Mouse (Mus musculus): Measurements from ENCODE around the gene Disp2. TPM values are rescaled to one million over a fixed set of nuclear protein-coding genes. Genes with fewer than 3 reads are reported as not detected.

Disp2 gene
- polyA plus RNA-seq, 2 experiments: 0.21 to 0.27 TPM

DNA sequence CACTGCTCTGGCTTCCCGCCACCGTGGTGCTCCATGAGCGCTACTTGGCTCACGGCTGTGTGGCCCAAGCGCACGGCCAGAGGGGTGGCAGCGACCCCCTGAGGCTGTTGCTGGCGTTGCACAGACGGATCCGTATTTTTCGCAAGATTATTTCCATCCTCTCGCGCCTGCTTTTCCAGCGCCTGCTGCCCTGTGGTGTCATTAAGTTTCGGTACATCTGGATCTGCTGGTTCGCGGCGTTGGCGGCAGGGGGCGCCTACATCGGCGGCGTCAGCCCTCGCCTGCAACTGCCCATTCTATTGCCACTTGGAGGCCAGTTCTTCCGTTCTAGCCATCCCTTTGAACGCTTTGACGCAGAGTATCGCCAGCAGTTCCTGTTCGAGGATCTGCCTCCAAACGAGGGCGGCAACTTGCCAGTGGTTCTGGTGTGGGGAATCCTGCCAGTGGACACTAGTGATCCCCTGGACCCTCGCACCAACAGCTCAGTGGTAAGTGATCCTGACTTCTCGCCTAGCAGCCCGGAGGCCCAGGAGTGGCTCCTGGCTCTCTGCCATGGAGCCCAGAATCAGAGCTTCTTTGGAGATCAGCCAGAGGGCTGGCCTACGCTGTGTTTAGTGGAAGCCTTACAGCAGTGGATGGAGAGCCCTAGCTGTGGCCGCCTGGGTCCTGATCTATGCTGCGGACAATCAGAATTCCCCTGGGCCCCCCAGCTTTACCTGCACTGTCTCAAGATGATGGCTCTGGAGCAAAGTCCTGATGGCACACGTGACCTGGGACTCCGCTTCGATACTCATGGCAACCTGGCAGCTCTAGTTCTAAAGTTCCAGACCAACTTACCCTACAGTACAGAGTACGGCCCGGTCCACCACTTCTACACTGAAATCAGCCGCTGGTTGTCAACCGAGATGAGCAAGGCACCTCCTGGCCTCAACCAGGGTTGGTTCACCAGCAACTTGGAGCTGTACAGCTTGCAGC, 11.3 kb downstream of the Disp2 start:
- ATAC-seq (ENCODE audit: insufficient read depth) (peak; percentile 42; the same call in 1 of the 2 replicates), DNase-seq (ENCODE audit: low read depth in 3 of 3, low spot score in 3 of 3) (no peak)
- Histone ChIP-seq H3K4me2 (ENCODE audit: low read depth) (peak overlapping the region; percentile 47), H3K27me3 (ENCODE audit: control insufficient read depth, insufficient read depth, low read length) (no peaks in the 10 kb centered on the region), H3K9me3 (ENCODE audit: control insufficient read depth, low read length) (no peaks in the 10 kb centered on the region), H3K4me1 (replicated peaks; ENCODE audit: control insufficient read depth in 2 of 2, insufficient read depth in 2 of 2, low read length in 1 of 2) (peaks cover 10 to 24% of the 10 kb centered on the region in 2 experiments), H3K27ac (no peak overlapping the region; the same call in 1 of the 2 replicates), H3K36me3 (replicated peaks; ENCODE audit: control insufficient read depth, insufficient read depth, low read depth) (no peaks in the 10 kb centered on the region), H3K4me3 (ENCODE audit: insufficient read depth in 1 of 2, low read depth in 2 of 2, low read length in 2 of 2) (peak overlapping the region; percentile 4 to 23; a peak in 2 of 4 replicates), H3K9ac (replicated peaks) (0 out of 2 replicates have a peak overlapping the region, but pooled peaks have one; percentile 1)
- peak; percentile 92 for TF ChIP-seq CTCF (IDR thresholded peaks at IDR 0.05; ENCODE audit: low read depth)
- no peak for TF ChIP-seq EP300 (IDR thresholded peaks at IDR 0.05; ENCODE audit: low read depth)
- WGBS (ENCODE audit: insufficient replicate concordance): 33% methylated on average over 44 of the region's 44 CpGs

DNA sequence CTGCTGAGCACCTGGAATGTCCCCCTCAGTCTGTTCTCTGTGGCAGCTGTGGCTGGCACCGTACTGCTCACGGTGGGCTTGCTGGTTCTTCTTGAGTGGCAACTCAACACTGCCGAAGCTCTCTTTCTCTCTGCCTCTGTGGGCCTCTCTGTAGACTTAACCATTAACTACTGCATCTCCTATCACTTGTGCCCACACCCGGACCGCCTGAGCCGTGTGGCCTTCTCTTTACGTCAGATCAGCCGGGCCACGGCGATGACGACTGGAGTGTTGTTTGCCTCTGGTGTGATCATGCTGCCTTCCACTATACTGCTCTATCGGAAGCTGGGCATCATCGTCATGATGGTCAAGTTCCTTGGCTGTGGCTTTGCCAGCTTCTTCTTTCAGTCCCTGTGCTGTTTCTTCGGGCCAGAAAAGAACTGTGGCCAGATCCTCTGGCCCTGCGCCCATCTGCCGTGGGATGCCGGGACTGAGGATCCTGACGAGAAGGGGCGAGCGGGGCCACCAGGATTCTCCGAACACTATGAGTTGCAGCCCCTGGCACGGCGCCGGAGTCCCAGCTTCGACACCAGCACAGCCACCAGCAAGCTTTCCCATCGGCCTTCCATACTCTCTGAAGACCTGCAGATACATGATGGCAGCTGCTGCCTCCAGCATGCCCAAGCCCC, 12.2 kb downstream of the Disp2 start:
- ATAC-seq (ENCODE audit: insufficient read depth): peak; percentile 75
- WGBS (ENCODE audit: insufficient replicate concordance): 67% methylated on average over 26 of the region's 26 CpGs

DNA sequence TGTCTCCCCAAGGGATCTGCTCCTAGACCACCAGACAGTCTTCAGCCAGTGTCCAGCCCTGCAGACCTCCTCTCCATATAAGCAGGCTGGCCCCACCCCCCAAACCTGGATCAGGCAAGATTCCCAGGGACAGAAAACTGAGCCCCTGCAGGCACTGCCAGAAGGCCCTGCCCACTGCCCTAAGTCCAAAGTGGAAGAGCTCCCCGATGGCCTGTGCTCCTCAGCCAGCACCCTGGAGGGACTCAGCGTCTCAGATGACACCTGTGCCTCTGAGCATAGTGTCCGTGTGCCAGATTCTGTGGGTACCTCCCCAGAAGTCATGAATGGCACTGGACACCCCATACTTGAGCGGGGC, 12.7 kb downstream of the Disp2 start:
- no peak for TF ChIP-seq CTCF (IDR thresholded peaks at IDR 0.05; ENCODE audit: low read depth)
- TF ChIP-seq EP300 (IDR thresholded peaks at IDR 0.05; ENCODE audit: low read depth): no peak
- DNase-seq (ENCODE audit: low read depth in 3 of 3, low spot score in 3 of 3) (no peak), ATAC-seq (ENCODE audit: insufficient read depth) (no peak)
- 76% methylated on average over 4 of the region's 4 CpGs for WGBS (ENCODE audit: insufficient replicate concordance)
- Histone ChIP-seq H3K27me3 (ENCODE audit: control insufficient read depth, insufficient read depth, low read length) (no peaks in the 10 kb centered on the region), H3K9ac (replicated peaks) (no peak overlapping the region), H3K4me1 (replicated peaks; ENCODE audit: control insufficient read depth in 2 of 2, insufficient read depth in 2 of 2, low read length in 1 of 2) (peaks cover 6 to 16% of the 10 kb centered on the region in 2 experiments), H3K36me3 (replicated peaks; ENCODE audit: control insufficient read depth, insufficient read depth, low read depth) (no peaks in the 10 kb centered on the region), H3K27ac (no peak overlapping the region), H3K9me3 (ENCODE audit: control insufficient read depth, low read length) (no peaks in the 10 kb centered on the region), H3K4me2 (ENCODE audit: low read depth) (no peak overlapping the region; the same call in 1 of the 2 replicates), H3K4me3 (ENCODE audit: insufficient read depth in 1 of 2, low read depth in 2 of 2, low read length in 2 of 2) (no peak overlapping the region)

More for the DNA sequence above, 12.2 kb downstream of the Disp2 start:
- TF ChIP-seq CTCF (IDR thresholded peaks at IDR 0.05; ENCODE audit: low read depth) (no peak), EP300 (IDR thresholded peaks at IDR 0.05; ENCODE audit: low read depth) (no peak)
- no peaks in the 10 kb centered on the region for H3K36me3 ChIP-seq (replicated peaks; ENCODE audit: control insufficient read depth, insufficient read depth, low read depth)
- DNase-seq (ENCODE audit: low read depth in 3 of 3, low spot score in 3 of 3): no peak
- no peak overlapping the region for H3K9ac ChIP-seq (replicated peaks)
- H3K4me3 ChIP-seq (ENCODE audit: insufficient read depth in 1 of 2, low read depth in 2 of 2, low read length in 2 of 2): no peak overlapping the region
- H3K27ac ChIP-seq: no peak overlapping the region
- peaks cover 10 to 20% of the 10 kb centered on the region in 2 experiments for H3K4me1 ChIP-seq (replicated peaks; ENCODE audit: control insufficient read depth in 2 of 2, insufficient read depth in 2 of 2, low read length in 1 of 2)
- H3K4me2 ChIP-seq (ENCODE audit: low read depth): peak overlapping the region; percentile 38
- H3K27me3 ChIP-seq (ENCODE audit: control insufficient read depth, insufficient read depth, low read length): no peaks in the 10 kb centered on the region
- no peaks in the 10 kb centered on the region for H3K9me3 ChIP-seq (ENCODE audit: control insufficient read depth, low read length)

DNA sequence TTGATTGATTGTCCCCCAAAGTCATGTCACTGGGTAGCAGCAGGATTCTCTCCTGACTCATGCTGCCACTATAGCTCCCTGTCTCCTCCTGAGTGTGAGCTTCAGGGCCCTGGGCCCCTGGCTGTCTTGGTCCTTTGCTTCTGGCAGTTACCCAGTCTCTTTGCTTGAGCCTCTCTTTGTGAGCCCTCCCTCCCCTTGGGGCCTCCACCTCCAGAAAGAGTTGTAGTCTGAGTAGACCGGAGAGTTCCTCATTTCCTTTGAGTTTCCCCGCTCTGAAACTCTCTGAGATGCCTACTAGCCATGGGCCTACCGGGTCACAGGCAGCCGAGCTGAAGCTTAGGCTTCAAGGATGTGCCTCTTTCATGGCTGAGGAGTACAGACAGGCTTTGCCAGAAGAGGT, 14.1 kb downstream of the Disp2 start:
- no peak overlapping the region for H3K27ac ChIP-seq
- no peak overlapping the region for H3K9ac ChIP-seq (replicated peaks)
- peaks cover 6 to 16% of the 10 kb centered on the region in 2 experiments for H3K4me1 ChIP-seq (replicated peaks; ENCODE audit: control insufficient read depth in 2 of 2, insufficient read depth in 2 of 2, low read length in 1 of 2)
- no peaks in the 10 kb centered on the region for H3K9me3 ChIP-seq (ENCODE audit: control insufficient read depth, low read length)
- H3K27me3 ChIP-seq (ENCODE audit: control insufficient read depth, insufficient read depth, low read length): no peaks in the 10 kb centered on the region
- no peak for ATAC-seq (ENCODE audit: insufficient read depth)
- 47% methylated on average over 4 of the region's 4 CpGs for WGBS (ENCODE audit: insufficient replicate concordance)
- no peak for DNase-seq (ENCODE audit: low read depth in 3 of 3, low spot score in 3 of 3)
- H3K4me2 ChIP-seq (ENCODE audit: low read depth): no peak overlapping the region
- no peak for TF ChIP-seq CTCF (IDR thresholded peaks at IDR 0.05; ENCODE audit: low read depth)
- no peak for TF ChIP-seq EP300 (IDR thresholded peaks at IDR 0.05; ENCODE audit: low read depth)
- H3K4me3 ChIP-seq (ENCODE audit: insufficient read depth in 1 of 2, low read depth in 2 of 2, low read length in 2 of 2): no peak overlapping the region
- no peaks in the 10 kb centered on the region for H3K36me3 ChIP-seq (replicated peaks; ENCODE audit: control insufficient read depth, insufficient read depth, low read depth)
